Mouse (Mus musculus) C2C12 (cell line): ENCODE data around the gene Mdm1. TPM values are rescaled to one million over a fixed set of nuclear protein-coding genes. Genes with fewer than 3 reads are reported as not detected.

Experiments
- H3K27me3 ChIP-seq: one replicate; pipeline ENCODE4 v1.6.1; 2011; ENCODE audit not compliant: control insufficient read depth, insufficient read depth, insufficient read length
- H3K36me3 ChIP-seq: one replicate; pipeline ENCODE4 v1.6.1; 2011; ENCODE audit not compliant: control insufficient read depth, insufficient read depth
- H3K4me3 ChIP-seq: one replicate; pipeline ENCODE4 v1.5.1; 2011; ENCODE audit warnings: mild to moderate bottlenecking, control low read depth; ENCODE audit not compliant: poor library complexity, insufficient read depth, severe bottlenecking
- H3K79me2 ChIP-seq: one replicate; pipeline ENCODE4 v1.6.1; 2011; ENCODE audit not compliant: control insufficient read depth, insufficient read depth
- H3K79me3 ChIP-seq: one replicate; pipeline ENCODE4 v1.6.1; 2011; ENCODE audit warnings: low read depth, control low read depth
- H3ac ChIP-seq: one replicate; pipeline ENCODE3; 2011; ENCODE audit warnings: low read depth; ENCODE audit not compliant: control insufficient read depth, insufficient read length
- CEBPB ChIP-seq: IDR thresholded peaks from one replicate; pipeline ENCODE4 v1.6.1; 2011; ENCODE audit warnings: low read depth, mild to moderate bottlenecking, control low read depth, moderate library complexity
- CTCF ChIP-seq: IDR thresholded peaks from one replicate; pipeline ENCODE4 v1.5.1; 2011; ENCODE audit not compliant: control insufficient read depth, insufficient read depth, insufficient read length
- FOSL1 ChIP-seq: IDR thresholded peaks from one replicate; pipeline ENCODE4 v1.8.0; 2011; ENCODE audit warnings: mild to moderate bottlenecking, low read length; ENCODE audit not compliant: poor library complexity, insufficient read depth, severe bottlenecking
- MAX ChIP-seq: IDR thresholded peaks from one replicate; pipeline ENCODE4 v1.6.1; 2011; ENCODE audit warnings: mild to moderate bottlenecking, control low read depth
- MYOD1 ChIP-seq: IDR thresholded peaks from one replicate; pipeline ENCODE4 v1.6.1; 2011; ENCODE audit warnings: low read depth; ENCODE audit not compliant: control insufficient read depth, insufficient read length
- MYOG ChIP-seq: IDR thresholded peaks from one replicate; pipeline ENCODE4 v1.6.1; 2011; ENCODE audit not compliant: control insufficient read depth, insufficient read length; ENCODE audit errors: extremely low read depth
- USF1 ChIP-seq: IDR thresholded peaks from one replicate; pipeline ENCODE4 v1.6.1; 2011; ENCODE audit warnings: low read depth, mild to moderate bottlenecking, control low read depth, moderate library complexity
- polyA plus RNA-seq: library from polyadenylated mRNA; unstranded; fragments of >200 nt; fragmentation: generic; extraction: Trizol; gene quantifications from one replicate; pipeline ENCODE4 v1.2.1, GENCODE M21; 2012; ENCODE audit warnings: missing spikeins

Mdm1 gene
- polyA plus RNA-seq, 1 experiment = 7.2 TPM

- Histone ChIP-seq H3K36me3 (no peaks in the 10 kb centered on the region), H3K79me2 (no peaks in the 10 kb centered on the region), H3ac (no peak overlapping the region), H3K79me3 (no peaks in the 10 kb centered on the region), H3K4me3 (no peak overlapping the region), H3K27me3 (no peaks in the 10 kb centered on the region)
- TF ChIP-seq FOSL1 = no peak
- TF ChIP-seq CEBPB = no peak
- no peak for TF ChIP-seq USF1
- TF ChIP-seq MAX = no peak
- TF ChIP-seq MYOD1 = no peak
- TF ChIP-seq CTCF = no peak
- TF ChIP-seq MYOG = no peak
These were observed 43.7 kb upstream of the Mdm1 start for GRCm38 (mm10) chr10:118097898-118098297.

- no peaks in the 10 kb centered on the region for H3K79me3 ChIP-seq
- TF ChIP-seq MYOD1 = no peak
- no peak for TF ChIP-seq USF1
- no peak for TF ChIP-seq MAX
- TF ChIP-seq MYOG = no peak
- no peak for TF ChIP-seq FOSL1
- no peak for TF ChIP-seq CTCF
- TF ChIP-seq CEBPB = no peak
- no peaks in the 10 kb centered on the region for H3K79me2 ChIP-seq
- H3ac ChIP-seq = no peak overlapping the region
- no peaks in the 10 kb centered on the region for H3K27me3 ChIP-seq
- H3K4me3 ChIP-seq = no peak overlapping the region
- no peaks in the 10 kb centered on the region for H3K36me3 ChIP-seq
These were observed 41.0 kb upstream of the Mdm1 start for GRCm38 (mm10) chr10:118100570-118100969.

GRCm38 (mm10) chr10:118101056-118101455 is 40.6 kb upstream of the Mdm1 start:
- no peak overlapping the region for H3K4me3 ChIP-seq
- H3K79me3 ChIP-seq = no peaks in the 10 kb centered on the region
- no peaks in the 10 kb centered on the region for H3K36me3 ChIP-seq
- no peaks in the 10 kb centered on the region for H3K79me2 ChIP-seq
- H3K27me3 ChIP-seq = no peaks in the 10 kb centered on the region
- TF ChIP-seq FOSL1 = no peak
- TF ChIP-seq CEBPB = no peak
- no peak for TF ChIP-seq CTCF
- no peak for TF ChIP-seq MYOD1
- TF ChIP-seq USF1 = no peak
- no peak for TF ChIP-seq MAX
- no peak for TF ChIP-seq MYOG
- no peak overlapping the region for H3ac ChIP-seq

- Histone ChIP-seq H3K4me3 (no peak overlapping the region), H3K36me3 (no peaks in the 10 kb centered on the region), H3K79me3 (no peaks in the 10 kb centered on the region), H3K79me2 (no peaks in the 10 kb centered on the region), H3ac (peak overlapping the region; percentile 37), H3K27me3 (no peaks in the 10 kb centered on the region)
- TF ChIP-seq CEBPB = peak; percentile 94
- TF ChIP-seq CTCF = no peak
- TF ChIP-seq FOSL1 = no peak
- TF ChIP-seq MYOG = no peak
These were observed 38.5 kb upstream of the Mdm1 start for GRCm38 (mm10) chr10:118103020-118103666.

GRCm38 (mm10) chr10:118103906-118104305 is 37.7 kb upstream of the Mdm1 start:
- no peaks in the 10 kb centered on the region for H3K27me3 ChIP-seq
- no peak overlapping the region for H3ac ChIP-seq
- no peaks in the 10 kb centered on the region for H3K36me3 ChIP-seq
- H3K79me2 ChIP-seq = no peaks in the 10 kb centered on the region
- TF ChIP-seq USF1 (no peak), MAX (no peak), CTCF (no peak), FOSL1 (no peak), CEBPB (no peak), MYOD1 (no peak), MYOG (no peak)
- no peaks in the 10 kb centered on the region for H3K79me3 ChIP-seq
- H3K4me3 ChIP-seq = no peak overlapping the region

GRCm38 (mm10) chr10:118107031-118107430 is 34.6 kb upstream of the Mdm1 start:
- no peaks in the 10 kb centered on the region for H3K36me3 ChIP-seq
- no peak overlapping the region for H3K4me3 ChIP-seq
- no peak overlapping the region for H3ac ChIP-seq
- H3K27me3 ChIP-seq = no peaks in the 10 kb centered on the region
- no peaks in the 10 kb centered on the region for H3K79me2 ChIP-seq
- no peaks in the 10 kb centered on the region for H3K79me3 ChIP-seq
- no peak for TF ChIP-seq CEBPB
- no peak for TF ChIP-seq FOSL1
- TF ChIP-seq MYOG = no peak
- TF ChIP-seq USF1 = no peak
- no peak for TF ChIP-seq MYOD1
- TF ChIP-seq MAX = no peak
- TF ChIP-seq CTCF = no peak
